Mouse (Mus musculus): ENCODE measurements around the gene Angptl2.

Gene Angptl2

GRCm38 (mm10) chr2:33270569-33270968, 54.7 kb downstream of the Angptl2 start:
- DNase-seq (ENCODE audit: low spot score in 2 of 2), result no peak

GRCm38 (mm10) chr2:33271511-33271910, 55.6 kb downstream of the Angptl2 start:
- DNase-seq (ENCODE audit: low spot score in 2 of 2), result no peak

- DNase-seq (ENCODE audit: low spot score in 2 of 2), result no peak
Observed at GRCm38 (mm10) chr2:33272665-33273439, 57.0 kb downstream of the Angptl2 start.

GRCm38 (mm10) chr2:33274719-33275490, 59.0 kb downstream of the Angptl2 start:
- no peak for DNase-seq (ENCODE audit: low spot score in 2 of 2)

GRCm38 (mm10) chr2:33279758-33280157, 63.9 kb downstream of the Angptl2 start:
- no peak for DNase-seq (ENCODE audit: low spot score in 2 of 2)

- no peak for DNase-seq (ENCODE audit: low spot score in 2 of 2)
Observed at GRCm38 (mm10) chr2:33280525-33280924, 64.7 kb downstream of the Angptl2 start.

GRCm38 (mm10) chr2:33281807-33282206, 65.9 kb downstream of the Angptl2 start:
- no peak for DNase-seq (ENCODE audit: low spot score in 2 of 2)

- DNase-seq (ENCODE audit: low spot score in 2 of 2), result no peak
Observed at GRCm38 (mm10) chr2:33282877-33283276, 67.0 kb downstream of the Angptl2 start.

- DNase-seq (ENCODE audit: low spot score in 2 of 2), result no peak
Observed at GRCm38 (mm10) chr2:33283674-33284073, 67.8 kb downstream of the Angptl2 start.

GRCm38 (mm10) chr2:33288837-33289236, 73.0 kb downstream of the Angptl2 start:
- DNase-seq (ENCODE audit: low spot score in 2 of 2), result no peak

GRCm38 (mm10) chr2:33290491-33290890, 74.6 kb downstream of the Angptl2 start:
- no peak for DNase-seq (ENCODE audit: low spot score in 2 of 2)

GRCm38 (mm10) chr2:33292057-33292456, 76.2 kb downstream of the Angptl2 start:
- no peak for DNase-seq (ENCODE audit: low spot score in 2 of 2)

- no peak for DNase-seq (ENCODE audit: low spot score in 2 of 2)
Observed at GRCm38 (mm10) chr2:33295115-33295514, 79.2 kb downstream of the Angptl2 start.
